Mouse (Mus musculus): ENCODE data around the gene Hoxc10. TPM values are rescaled to one million over a fixed set of nuclear protein-coding genes. Genes with fewer than 3 reads are reported as not detected.

The Hoxc10 gene
- polyA plus RNA-seq, 1 experiment from 2014 or later: not detected

- no peaks in the 10 kb centered on the region for H3K36me3 ChIP-seq (ENCODE audit: control insufficient read depth, insufficient read depth)
- no peak overlapping the region for H3K9ac ChIP-seq (ENCODE audit: low read depth, low read length)
- H3K4me3 ChIP-seq (ENCODE audit: low read depth, low read length): no peak overlapping the region
- H3K4me2 ChIP-seq (ENCODE audit: low read depth, low read length): no peak overlapping the region
- no peak overlapping the region for H3K27ac ChIP-seq (ENCODE audit: low read length)
- ATAC-seq (ENCODE audit: low read depth): no peak
- peaks cover 94% of the 10 kb centered on the region for H3K27me3 ChIP-seq (ENCODE audit: control insufficient read depth, insufficient read depth, low read depth, low read length)
- H3K4me1 ChIP-seq (ENCODE audit: control insufficient read depth, low read depth, low read length): no peaks in the 10 kb centered on the region
- 2% methylated on average over 28 of the region's 28 CpGs for WGBS (ENCODE audit: insufficient replicate concordance)
- no peaks in the 10 kb centered on the region for H3K9me3 ChIP-seq (replicated peaks; ENCODE audit: control insufficient read depth, low read length)
Observed at GRCm38 (mm10) chr15:102963671-102964640, 2.6 kb upstream of the Hoxc10 start.

GRCm38 (mm10) chr15:102965003-102965891, 1.3 kb upstream of the Hoxc10 start:
- no peak for ATAC-seq (ENCODE audit: low read depth)
- H3K4me2 ChIP-seq (ENCODE audit: low read depth, low read length): no peak overlapping the region
- H3K27ac ChIP-seq (ENCODE audit: low read length): no peak overlapping the region
- no peaks in the 10 kb centered on the region for H3K4me1 ChIP-seq (ENCODE audit: control insufficient read depth, low read depth, low read length)
- H3K36me3 ChIP-seq (ENCODE audit: control insufficient read depth, insufficient read depth): no peaks in the 10 kb centered on the region
- H3K27me3 ChIP-seq (ENCODE audit: control insufficient read depth, insufficient read depth, low read depth, low read length): peaks cover 95% of the 10 kb centered on the region
- 4% methylated on average over 26 of the region's 26 CpGs for WGBS (ENCODE audit: insufficient replicate concordance)
- no peak overlapping the region for H3K4me3 ChIP-seq (ENCODE audit: low read depth, low read length)
- H3K9me3 ChIP-seq (replicated peaks; ENCODE audit: control insufficient read depth, low read length): no peaks in the 10 kb centered on the region
- H3K9ac ChIP-seq (ENCODE audit: low read depth, low read length): no peak overlapping the region

DNA sequence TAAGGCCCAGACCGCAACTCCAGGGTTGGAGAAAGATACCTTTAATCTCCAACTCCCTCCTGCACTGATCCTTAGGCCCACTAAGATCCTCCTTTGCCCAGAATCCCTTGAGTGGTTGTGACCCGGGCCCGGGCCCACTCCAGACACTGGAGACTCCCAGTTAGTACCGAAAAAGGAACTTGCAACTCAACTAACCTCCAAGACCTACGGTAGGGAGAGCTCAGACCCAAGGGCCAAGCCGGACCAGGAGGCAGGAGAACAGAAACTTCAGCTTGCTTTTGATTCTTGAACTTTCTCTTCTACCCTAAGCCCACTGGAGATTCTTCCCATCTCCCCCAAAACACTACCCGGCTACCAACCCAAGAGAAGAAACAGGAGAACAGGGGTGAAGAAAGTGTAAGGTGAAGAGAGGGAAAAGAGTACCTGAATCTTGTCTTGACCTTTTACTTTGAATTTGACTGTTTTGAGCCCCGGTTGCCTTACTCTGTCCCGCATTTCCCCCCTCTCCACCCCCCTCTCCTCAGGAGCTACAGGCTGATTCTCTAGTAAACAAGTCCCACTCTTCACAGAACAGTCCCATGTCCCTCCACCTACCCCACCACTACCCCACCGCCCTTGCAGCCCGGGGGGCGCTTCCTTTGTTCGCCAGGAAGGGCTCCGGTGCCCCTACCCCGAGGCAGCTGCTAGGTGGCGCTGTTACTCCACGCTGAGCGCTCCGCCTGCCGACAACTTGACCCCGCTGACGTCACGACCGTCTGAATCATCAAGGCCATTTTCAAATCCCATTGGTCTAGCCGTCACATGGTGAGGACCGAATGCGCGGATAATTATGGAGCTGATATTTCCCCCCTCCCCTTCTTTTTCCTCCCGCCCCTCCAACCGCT, 462 bp upstream of the Hoxc10 start:
- no peaks in the 10 kb centered on the region for H3K4me1 ChIP-seq (ENCODE audit: control insufficient read depth, low read depth, low read length)
- 3% methylated on average over 30 of the region's 30 CpGs for WGBS (ENCODE audit: insufficient replicate concordance)
- H3K27ac ChIP-seq (ENCODE audit: low read length): no peak overlapping the region
- H3K36me3 ChIP-seq (ENCODE audit: control insufficient read depth, insufficient read depth): no peaks in the 10 kb centered on the region
- H3K4me3 ChIP-seq (ENCODE audit: low read depth, low read length): no peak overlapping the region
- ATAC-seq (ENCODE audit: low read depth): no peak
- H3K4me2 ChIP-seq (ENCODE audit: low read depth, low read length): no peak overlapping the region
- no peak overlapping the region for H3K9ac ChIP-seq (ENCODE audit: low read depth, low read length)
- peaks cover 95% of the 10 kb centered on the region for H3K27me3 ChIP-seq (ENCODE audit: control insufficient read depth, insufficient read depth, low read depth, low read length)
- H3K9me3 ChIP-seq (replicated peaks; ENCODE audit: control insufficient read depth, low read length): no peaks in the 10 kb centered on the region

DNA sequence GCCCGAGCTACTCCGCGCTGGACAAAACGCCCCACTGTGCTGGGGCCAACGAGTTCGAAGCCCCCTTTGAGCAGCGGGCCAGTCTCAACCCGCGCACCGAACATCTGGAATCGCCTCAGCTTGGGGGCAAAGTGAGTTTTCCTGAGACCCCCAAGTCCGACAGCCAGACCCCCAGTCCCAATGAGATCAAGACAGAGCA, 615 bp downstream of the Hoxc10 start, which contains the start of gene Hoxc5:
Hoxc5 (plus strand) TSS at position 132 of the 199 bp plus-strand sequence.
- WGBS (ENCODE audit: insufficient replicate concordance): 2% methylated on average over 12 of the region's 12 CpGs
- Histone ChIP-seq H3K27ac (ENCODE audit: low read length) (no peak within 1 kb of the TSS), H3K4me3 (ENCODE audit: low read depth, low read length) (no peak within 1 kb of the TSS), H3K9ac (ENCODE audit: low read depth, low read length) (no peak within 1 kb of the TSS), H3K27me3 (ENCODE audit: control insufficient read depth, insufficient read depth, low read depth, low read length) (peaks cover 96% of the 10 kb centered on the region), H3K4me2 (ENCODE audit: low read depth, low read length) (no peak within 1 kb of the TSS), H3K36me3 (ENCODE audit: control insufficient read depth, insufficient read depth) (no peaks in the 10 kb centered on the region), H3K4me1 (ENCODE audit: control insufficient read depth, low read depth, low read length) (no peaks in the 10 kb centered on the region), H3K9me3 (replicated peaks; ENCODE audit: control insufficient read depth, low read length) (no peaks in the 10 kb centered on the region)
- ATAC-seq (ENCODE audit: low read depth): no peak

DNA sequence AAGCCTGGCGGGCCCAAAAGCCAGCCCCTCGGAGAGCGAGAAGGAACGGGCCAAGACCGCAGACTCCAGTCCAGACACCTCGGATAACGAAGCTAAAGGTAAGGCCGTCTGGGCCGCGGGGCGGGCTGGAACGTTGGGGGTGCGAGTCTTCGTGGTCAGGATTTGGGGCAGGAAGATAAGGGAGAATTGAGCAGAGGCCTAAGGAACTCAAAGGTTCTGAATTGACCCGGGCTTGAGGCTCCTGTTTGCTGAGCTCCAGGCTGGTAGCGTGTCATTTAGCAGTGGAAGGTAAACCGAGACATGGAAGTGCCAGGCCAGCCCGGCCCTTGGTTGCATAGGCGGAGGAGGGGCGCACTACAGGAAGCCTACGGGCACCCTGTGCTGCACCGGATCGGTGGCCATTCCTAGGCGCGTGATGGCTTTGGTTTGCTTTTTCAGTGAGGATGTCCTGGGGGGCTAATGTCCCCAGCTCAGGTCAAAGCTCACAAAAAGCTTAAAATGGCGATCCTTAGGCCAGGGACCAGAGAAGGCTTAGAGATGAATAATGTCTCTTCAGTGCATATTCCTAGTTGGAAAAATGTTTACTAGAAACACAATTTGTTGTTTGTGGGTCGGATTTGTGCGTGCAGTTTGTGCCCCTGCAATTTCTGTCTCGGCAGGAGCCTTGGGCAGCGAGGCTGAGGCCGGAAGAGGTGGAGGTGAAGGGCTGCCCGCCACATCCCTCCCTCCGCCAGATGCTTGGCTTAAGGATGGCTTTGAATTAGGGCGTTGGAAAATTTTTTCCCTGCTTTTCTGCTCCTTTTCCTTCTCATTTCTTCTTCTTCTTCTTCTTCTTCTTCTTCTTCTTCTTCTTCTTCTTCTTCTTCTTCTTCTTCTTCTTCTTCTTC, 1.2 kb downstream of the Hoxc10 start:
- Histone ChIP-seq H3K36me3 (ENCODE audit: control insufficient read depth, insufficient read depth) (no peaks in the 10 kb centered on the region), H3K27me3 (ENCODE audit: control insufficient read depth, insufficient read depth, low read depth, low read length) (peaks cover 96% of the 10 kb centered on the region), H3K9me3 (replicated peaks; ENCODE audit: control insufficient read depth, low read length) (no peaks in the 10 kb centered on the region), H3K9ac (ENCODE audit: low read depth, low read length) (no peak overlapping the region), H3K4me3 (ENCODE audit: low read depth, low read length) (no peak overlapping the region), H3K27ac (ENCODE audit: low read length) (no peak overlapping the region), H3K4me2 (ENCODE audit: low read depth, low read length) (no peak overlapping the region), H3K4me1 (ENCODE audit: control insufficient read depth, low read depth, low read length) (no peaks in the 10 kb centered on the region)
- ATAC-seq (ENCODE audit: low read depth): no peak
- 4% methylated on average over 34 of the region's 34 CpGs for WGBS (ENCODE audit: insufficient replicate concordance)

DNA sequence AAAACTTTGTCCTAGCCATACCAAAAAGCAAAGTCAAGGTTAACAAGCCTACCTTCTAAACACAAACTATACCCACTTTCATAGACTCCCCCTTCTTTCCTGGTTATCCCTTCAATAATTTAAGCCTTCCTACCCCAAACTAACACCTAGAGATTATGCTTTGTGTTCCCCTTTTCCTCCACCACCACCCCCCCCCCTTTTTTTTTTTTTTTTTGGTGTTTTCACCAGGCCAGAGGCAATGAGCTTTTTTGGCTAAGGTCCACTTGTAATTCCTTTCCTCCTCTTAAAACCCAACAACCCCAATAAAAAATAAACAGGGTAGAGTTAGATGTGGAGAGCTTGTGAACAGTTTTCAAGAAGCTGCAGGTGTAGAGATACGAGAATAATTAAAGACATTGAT, 2.7 kb downstream of the Hoxc10 start:
- H3K36me3 ChIP-seq (ENCODE audit: control insufficient read depth, insufficient read depth): no peaks in the 10 kb centered on the region
- H3K27me3 ChIP-seq (ENCODE audit: control insufficient read depth, insufficient read depth, low read depth, low read length): peaks cover 96% of the 10 kb centered on the region
- no peak overlapping the region for H3K27ac ChIP-seq (ENCODE audit: low read length)
- H3K9me3 ChIP-seq (replicated peaks; ENCODE audit: control insufficient read depth, low read length): no peaks in the 10 kb centered on the region
- no peak overlapping the region for H3K9ac ChIP-seq (ENCODE audit: low read depth, low read length)
- H3K4me1 ChIP-seq (ENCODE audit: control insufficient read depth, low read depth, low read length): no peaks in the 10 kb centered on the region
- ATAC-seq (ENCODE audit: low read depth): no peak
- H3K4me3 ChIP-seq (ENCODE audit: low read depth, low read length): no peak overlapping the region
- 8% methylated on average over 1 of the region's 1 CpGs for WGBS (ENCODE audit: insufficient replicate concordance)
- H3K4me2 ChIP-seq (ENCODE audit: low read depth, low read length): no peak overlapping the region

- Histone ChIP-seq H3K9ac (ENCODE audit: low read depth, low read length) (no peak overlapping the region), H3K4me3 (ENCODE audit: low read depth, low read length) (no peak overlapping the region), H3K27ac (ENCODE audit: low read length) (no peak overlapping the region), H3K36me3 (ENCODE audit: control insufficient read depth, insufficient read depth) (no peaks in the 10 kb centered on the region), H3K9me3 (replicated peaks; ENCODE audit: control insufficient read depth, low read length) (no peaks in the 10 kb centered on the region), H3K4me1 (ENCODE audit: control insufficient read depth, low read depth, low read length) (no peaks in the 10 kb centered on the region), H3K27me3 (ENCODE audit: control insufficient read depth, insufficient read depth, low read depth, low read length) (peaks cover 95% of the 10 kb centered on the region), H3K4me2 (ENCODE audit: low read depth, low read length) (no peak overlapping the region)
- under 1% methylated on average over 12 of the region's 12 CpGs for WGBS (ENCODE audit: insufficient replicate concordance)
- no peak for ATAC-seq (ENCODE audit: low read depth)
Observed at GRCm38 (mm10) chr15:102970740-102971139, 4.1 kb downstream of the Hoxc10 start.

GRCm38 (mm10) chr15:102972254-102972653, 5.7 kb downstream of the Hoxc10 start:
- no peak overlapping the region for H3K27ac ChIP-seq (ENCODE audit: low read length)
- H3K36me3 ChIP-seq (ENCODE audit: control insufficient read depth, insufficient read depth): no peaks in the 10 kb centered on the region
- no peaks in the 10 kb centered on the region for H3K9me3 ChIP-seq (replicated peaks; ENCODE audit: control insufficient read depth, low read length)
- no peaks in the 10 kb centered on the region for H3K4me1 ChIP-seq (ENCODE audit: control insufficient read depth, low read depth, low read length)
- no peak for ATAC-seq (ENCODE audit: low read depth)
- no peak overlapping the region for H3K9ac ChIP-seq (ENCODE audit: low read depth, low read length)
- no peak overlapping the region for H3K4me2 ChIP-seq (ENCODE audit: low read depth, low read length)
- peaks cover 95% of the 10 kb centered on the region for H3K27me3 ChIP-seq (ENCODE audit: control insufficient read depth, insufficient read depth, low read depth, low read length)
- WGBS (ENCODE audit: insufficient replicate concordance): 3% methylated on average over 20 of the region's 21 CpGs
- no peak overlapping the region for H3K4me3 ChIP-seq (ENCODE audit: low read depth, low read length)

Data from liver, embryonic 16.5 days (tissue).